18 mouse cellular contexts compared by ENCODE assay signal in genomic region chr2:59799572-59799971, GRCm38 (mm10).
A peak's percentile ranks its signal among the peaks of the same experiment; 100 is the strongest.
DNase-seq lines count a peak whose midpoint lies in the region; ATAC-seq and TF ChIP-seq lines count a peak whose summit lies in the region.
"Had no signal": no experiment of that assay in that cellular context is flagged by ENCODE, and none has a peak within 500 bp of the region (broad histone marks: within the 10 kb centered on the region; RNA-seq: fewer than 3 reads in every experiment).

No protein-coding gene starts in this region.

- no peak for TF ChIP-seq POLR2A in kidney, adult 2 months (IDR thresholded peaks at IDR 0.05; ENCODE audit: low read depth, low read length)

- no peaks in the 10 kb centered on the region; the same call in 1 of the 2 replicates for H3K36me3 ChIP-seq in kidney, adult 2 months (ENCODE audit: control insufficient read depth, insufficient read depth, low read length)
- H3K36me3 ChIP-seq in hindbrain, embryonic 10.5 days = peaks cover 37% of the 10 kb centered on the region
- peaks cover 60% of the 10 kb centered on the region for H3K36me3 ChIP-seq in kidney, embryonic 16.5 days (ENCODE audit: insufficient read depth, low read length)

- no peak overlapping the region for H3K4me2 ChIP-seq in kidney, embryonic 16.5 days (replicated peaks; ENCODE audit: low read depth, low read length)
- H3K4me2 ChIP-seq: limb, embryonic 15.5 days had no signal

- no peaks in the 10 kb centered on the region for H3K4me1 ChIP-seq in kidney, adult 2 months (ENCODE audit: control insufficient read depth, insufficient read depth, low read length)
- H3K4me1 ChIP-seq in hindbrain, embryonic 10.5 days (replicated peaks) = peaks cover 11% of the 10 kb centered on the region
- H3K4me1 ChIP-seq in kidney, embryonic 16.5 days (ENCODE audit: insufficient read depth, low read length) = 0 out of 2 replicates have a peak, but pooled peaks cover 4% of the 10 kb centered on the region

- 78% methylated on average over 14 of the region's 14 CpGs for WGBS in kidney, adult 2 months
- WGBS in hindbrain, embryonic 10.5 days = 86% methylated on average over 14 of the region's 14 CpGs
- whole genome bisulfite sequencing in kidney, embryonic 16.5 days = 86% methylated on average over 14 of the region's 14 CpGs

- H3K4me3 ChIP-seq in kidney, adult 2 months (ENCODE audit: insufficient read depth, low read depth, low read length) = no peak overlapping the region
- no peak overlapping the region for H3K4me3 ChIP-seq in hindbrain, embryonic 10.5 days
- H3K4me3 ChIP-seq in kidney, embryonic 16.5 days (ENCODE audit: low read length) = no peak overlapping the region
- H3K4me3 ChIP-seq: forebrain, embryonic 10.5 days; limb, embryonic 15.5 days had no signal

- H3K27ac ChIP-seq in kidney, adult 2 months (ENCODE audit: insufficient read depth, low read depth, low read length) = peak overlapping the region; percentile 13; the same call in 1 of the 2 replicates
- no peak overlapping the region for H3K27ac ChIP-seq in hindbrain, embryonic 10.5 days
- no peak overlapping the region for H3K27ac ChIP-seq in kidney, embryonic 16.5 days (ENCODE audit: low read length)
- H3K27ac ChIP-seq: kidney, postnatal 0 days; limb, embryonic 15.5 days had no signal

- H3K9me3 ChIP-seq in hindbrain, embryonic 10.5 days = no peaks in the 10 kb centered on the region
- H3K9me3 ChIP-seq in kidney, embryonic 16.5 days (ENCODE audit: low read length) = no peaks in the 10 kb centered on the region
- H3K9me3 ChIP-seq: forebrain, embryonic 10.5 days; limb, embryonic 15.5 days had no signal

- no peak for DNase-seq in cerebellum, postnatal 4 days (ENCODE audit: low spot score in 2 of 2)
- no peak for DNase-seq in kidney, adult 2 months
- DNase-seq in kidney, postnatal 36 days = no peak
- DNase-seq in cerebellum, adult 11-12 months = peak; percentile 94
- peak; percentile 89 to 92 for DNase-seq in cerebellum, postnatal 36 days
- DNase-seq in hindbrain, embryonic 10.5 days (ENCODE audit: low spot score) = no peak
- DNase-seq: gastrocnemius, postnatal 36 days; layer of hippocampus, adult 9-11 months; lung, adult 2 months; thymus, postnatal 25 days had no signal

- H3K27me3 ChIP-seq in kidney, adult 2 months (replicated peaks; ENCODE audit: control insufficient read depth, insufficient read depth, low read length) = no peaks in the 10 kb centered on the region
- H3K27me3 ChIP-seq in hindbrain, embryonic 10.5 days (ENCODE audit: insufficient read depth, poor library complexity, severe bottlenecking) = no peaks in the 10 kb centered on the region
- H3K27me3 ChIP-seq in kidney, embryonic 16.5 days (ENCODE audit: insufficient read depth, low read length) = no peaks in the 10 kb centered on the region
- H3K27me3 ChIP-seq: CH12.LX; limb, embryonic 15.5 days had no signal

- no peak overlapping the region for H3K9ac ChIP-seq in kidney, embryonic 16.5 days (replicated peaks; ENCODE audit: low read length)
- H3K9ac ChIP-seq: limb, embryonic 15.5 days had no signal

- peak; percentile 77 for ATAC-seq in cerebellum, adult (ENCODE audit: insufficient number of reproducible peaks, low FRiP score, low TSS enrichment)
- no peak for ATAC-seq in kidney, embryonic 16.5 days (ENCODE audit: low FRiP score, low TSS enrichment)
- ATAC-seq: activated CD4-positive, CD25-positive, alpha-beta regulatory T cell, adult 4 months; inflammation-experienced regulatory T-cells, adult 6 months had no signal

- no peak for TF ChIP-seq CTCF in kidney, adult 2 months (conservative IDR thresholded peaks at IDR 0.05; ENCODE audit: insufficient read depth, insufficient read length, low read depth, low read length)

Comparison
In these comparisons a context has a peak if more than half of its experiments do, and no peak if none do; other contexts are left out.
1. DNase-seq: peak in cerebellum, adult 11-12 months (single experiment) and cerebellum, postnatal 36 days (2 of 2); none in cerebellum, postnatal 4 days (0 of 2), kidney, adult 2 months (single experiment), kidney, postnatal 36 days (0 of 2) and hindbrain, embryonic 10.5 days (single experiment).